Mouse (Mus musculus): ENCODE measurements around the gene Ugt1a9.
"Not testable (repeated sequence)": the region's sequence is repeated elsewhere in the genome, so short reads cannot be mapped to it uniquely, and the experiment has no call there.

Ugt1a9 gene

GRCm38 (mm10) chr1:88070495-88070894, at the start of gene Ugt1a9:
Ugt1a9 (plus strand) TSS chr1:88070800.
- no peak for ATAC-seq (ENCODE audit: insufficient number of reproducible peaks, low FRiP score, low TSS enrichment)

- not testable (repeated sequence) for ATAC-seq (ENCODE audit: insufficient number of reproducible peaks, low FRiP score, low TSS enrichment)
Observed at GRCm38 (mm10) chr1:88025244-88025643, 45.4 kb upstream of the Ugt1a9 start.

GRCm38 (mm10) chr1:88043044-88043443, 27.6 kb upstream of the Ugt1a9 start:
- not testable (repeated sequence) for ATAC-seq (ENCODE audit: insufficient number of reproducible peaks, low FRiP score, low TSS enrichment)

GRCm38 (mm10) chr1:88044832-88045437, 25.7 kb upstream of the Ugt1a9 start:
- ATAC-seq (ENCODE audit: insufficient number of reproducible peaks, low FRiP score, low TSS enrichment) = not testable (repeated sequence)

- ATAC-seq (ENCODE audit: insufficient number of reproducible peaks, low FRiP score, low TSS enrichment) = not testable (repeated sequence)
Observed at GRCm38 (mm10) chr1:88047408-88047807, 23.2 kb upstream of the Ugt1a9 start.

- ATAC-seq (ENCODE audit: insufficient number of reproducible peaks, low FRiP score, low TSS enrichment) = no peak
Observed at GRCm38 (mm10) chr1:88055088-88055487, 15.5 kb upstream of the Ugt1a9 start, which contains the start of gene Ugt1a10. Ugt1a10 (plus strand) TSS chr1:88055388.

- ATAC-seq (ENCODE audit: insufficient number of reproducible peaks, low FRiP score, low TSS enrichment) = not testable (repeated sequence)
Observed at GRCm38 (mm10) chr1:88066472-88067102, 4.0 kb upstream of the Ugt1a9 start.

- ATAC-seq (ENCODE audit: insufficient number of reproducible peaks, low FRiP score, low TSS enrichment) = no peak
Observed at GRCm38 (mm10) chr1:88070902-88071301, 302 bp downstream of the Ugt1a9 start.

- ATAC-seq (ENCODE audit: insufficient number of reproducible peaks, low FRiP score, low TSS enrichment) = no peak
Observed at GRCm38 (mm10) chr1:88074471-88074870, 3.9 kb downstream of the Ugt1a9 start.

- ATAC-seq (ENCODE audit: insufficient number of reproducible peaks, low FRiP score, low TSS enrichment) = no peak
Observed at GRCm38 (mm10) chr1:88077128-88077527, 6.5 kb downstream of the Ugt1a9 start.

- ATAC-seq (ENCODE audit: insufficient number of reproducible peaks, low FRiP score, low TSS enrichment) = no peak
Observed at GRCm38 (mm10) chr1:88081670-88082069, 11.1 kb downstream of the Ugt1a9 start.

- ATAC-seq (ENCODE audit: insufficient number of reproducible peaks, low FRiP score, low TSS enrichment) = no peak
Observed at GRCm38 (mm10) chr1:88086125-88086524, 15.5 kb downstream of the Ugt1a9 start.

- no peak for ATAC-seq (ENCODE audit: insufficient number of reproducible peaks, low FRiP score, low TSS enrichment)
Observed at GRCm38 (mm10) chr1:88087513-88087912, 16.9 kb downstream of the Ugt1a9 start, which contains the start of gene Ugt1a8. Ugt1a8 (plus strand) TSS chr1:88087813.

GRCm38 (mm10) chr1:88092341-88092740, 21.7 kb downstream of the Ugt1a9 start:
- ATAC-seq (ENCODE audit: insufficient number of reproducible peaks, low FRiP score, low TSS enrichment) = no peak

GRCm38 (mm10) chr1:88094270-88094676, 23.7 kb downstream of the Ugt1a9 start:
- not testable (repeated sequence) for ATAC-seq (ENCODE audit: insufficient number of reproducible peaks, low FRiP score, low TSS enrichment)

GRCm38 (mm10) chr1:88094941-88095492, 24.4 kb downstream of the Ugt1a9 start, which contains the start of gene Ugt1a7c:
Ugt1a7c (plus strand) TSS chr1:88095062.
- ATAC-seq (ENCODE audit: insufficient number of reproducible peaks, low FRiP score, low TSS enrichment) = no peak

GRCm38 (mm10) chr1:88098546-88098945, 27.9 kb downstream of the Ugt1a9 start:
- not testable (repeated sequence) for ATAC-seq (ENCODE audit: insufficient number of reproducible peaks, low FRiP score, low TSS enrichment)

GRCm38 (mm10) chr1:88099691-88100090, 29.1 kb downstream of the Ugt1a9 start:
- ATAC-seq (ENCODE audit: insufficient number of reproducible peaks, low FRiP score, low TSS enrichment) = not testable (repeated sequence)

- not testable (repeated sequence) for ATAC-seq (ENCODE audit: insufficient number of reproducible peaks, low FRiP score, low TSS enrichment)
Observed at GRCm38 (mm10) chr1:88103019-88103418, 32.4 kb downstream of the Ugt1a9 start, which contains the start of gene Ugt1a6b. Ugt1a6b (plus strand) TSS chr1:88103252.

GRCm38 (mm10) chr1:88103697-88104468, 33.3 kb downstream of the Ugt1a9 start:
- ATAC-seq (ENCODE audit: insufficient number of reproducible peaks, low FRiP score, low TSS enrichment) = not testable (repeated sequence)
